Mouse (Mus musculus) bone marrow, adult 2 months (tissue): Measurements from ENCODE around the gene Olfr1015.

Source experiments
- CTCF ChIP-seq: fragments of 200-500 bp; IDR thresholded peaks from 2 replicates; pipeline ENCODE4 v1.5.1; 2011; ENCODE audit warnings: low read length, control low read depth; ENCODE audit not compliant: control insufficient read depth, insufficient read depth
- POLR2A ChIP-seq: fragments of 200-500 bp; IDR thresholded peaks from 2 replicates; pipeline ENCODE4 v1.6.1; 2011; ENCODE audit warnings: low read depth, mild to moderate bottlenecking, control low read depth, low read length, borderline replicate concordance; ENCODE audit not compliant: control insufficient read depth

DNA sequence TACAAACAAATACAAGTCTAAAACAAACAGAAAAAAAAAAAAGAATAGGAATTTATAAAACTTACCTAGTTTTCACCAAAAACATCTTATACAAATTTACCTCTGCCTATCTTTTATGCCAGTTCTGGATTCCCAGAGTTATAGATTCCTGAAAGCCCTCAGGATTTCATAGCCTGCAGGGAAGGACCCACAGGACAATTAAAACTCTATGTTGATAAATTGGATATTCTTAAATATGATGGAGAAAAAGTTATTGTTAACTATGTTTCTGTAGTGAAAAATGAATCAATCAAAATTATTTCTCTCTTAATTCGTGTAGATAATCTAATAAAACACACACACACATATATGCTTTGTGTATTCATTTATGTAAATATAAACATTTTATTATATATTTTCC lies 19.2 kb upstream of the Olfr1015 start, which contains the start of gene Olfr1012:
- TF ChIP-seq CTCF (no peak), POLR2A (no peak)
